19 mouse cellular contexts compared by ENCODE assay signal in genomic region chr13:100853120-100853519, GRCm38 (mm10). TPM values are rescaled to one million over a fixed set of nuclear protein-coding genes. Genes with fewer than 3 reads are reported as not detected.
A peak's percentile ranks its signal among the peaks of the same experiment; 100 is the strongest.
DNase-seq lines count a peak whose midpoint lies in the region; ATAC-seq and TF ChIP-seq lines count a peak whose summit lies in the region.
"Had no signal": no experiment of that assay in that cellular context is flagged by ENCODE, and none has a peak within 500 bp of the region (broad histone marks: within the 10 kb centered on the region; RNA-seq: fewer than 3 reads in every experiment).

No protein-coding gene starts in this region.

- no peaks in the 10 kb centered on the region for H3K27me3 ChIP-seq in kidney, postnatal 0 days (ENCODE audit: insufficient read depth, low read length)
- no peaks in the 10 kb centered on the region for H3K27me3 ChIP-seq in kidney, embryonic 15.5 days
- H3K27me3 ChIP-seq: lung, embryonic 15.5 days; stomach, embryonic 15.5 days had no signal

- no peak for DNase-seq in kidney, postnatal 0 days (ENCODE audit: low spot score)
- DNase-seq in 416B (ENCODE audit: low read depth) (peak; percentile 55), R1 (ENCODE audit: low read depth, low spot score) (peak; percentile 49)
- peak; percentile 21 to 27 for DNase-seq in B cell, adult 2 months
- DNase-seq in cerebellum, postnatal 25 days, result no peak
- DNase-seq: cerebellum, adult 11 months; gastrocnemius, postnatal 36 days; kidney, adult 9 months; thymus, postnatal 14 days had no signal

- peak; percentile 57 for TF ChIP-seq CTCF in kidney, postnatal 0 days (IDR thresholded peaks at IDR 0.05; ENCODE audit: low read depth)

- H3K4me1 ChIP-seq in kidney, postnatal 0 days (replicated peaks; ENCODE audit: insufficient read depth, low read length), result no peaks in the 10 kb centered on the region
- H3K4me1 ChIP-seq in kidney, embryonic 15.5 days, result no peaks in the 10 kb centered on the region
- H3K4me1 ChIP-seq: hindbrain, embryonic 10.5 days; lung, embryonic 15.5 days; stomach, embryonic 15.5 days had no signal

- H3K4me3 ChIP-seq in kidney, postnatal 0 days (replicated peaks; ENCODE audit: low read depth, low read length), result no peak overlapping the region
- H3K4me3 ChIP-seq in kidney, embryonic 15.5 days (replicated peaks), result no peak overlapping the region
- H3K4me3 ChIP-seq: hindbrain, embryonic 10.5 days; lung, embryonic 15.5 days; myocyte; stomach, embryonic 15.5 days had no signal

- no peak for ATAC-seq in kidney, postnatal 0 days (replicated peaks; ENCODE audit: low FRiP score, low read depth)
- ATAC-seq in kidney, embryonic 15.5 days (replicated peaks; ENCODE audit: low FRiP score), result no peak
- ATAC-seq in erythroblast, adult 5-6 weeks (replicated peaks; ENCODE audit: low FRiP score, poor library complexity, severe bottlenecking), result no peak
- ATAC-seq in granulocyte monocyte progenitor cell, adult 5-6 weeks (replicated peaks; ENCODE audit: poor library complexity, severe bottlenecking), result no peak
- ATAC-seq: activated CD4-positive, CD25-positive, alpha-beta regulatory T cell, adult 4 months had no signal

- H3K9me3 ChIP-seq in kidney, postnatal 0 days (replicated peaks; ENCODE audit: low read length), result no peaks in the 10 kb centered on the region
- no peaks in the 10 kb centered on the region for H3K9me3 ChIP-seq in kidney, embryonic 15.5 days (replicated peaks)
- H3K9me3 ChIP-seq: hindbrain, embryonic 10.5 days; lung, embryonic 15.5 days; stomach, embryonic 15.5 days had no signal

- no peaks in the 10 kb centered on the region for H3K36me3 ChIP-seq in kidney, postnatal 0 days (ENCODE audit: insufficient read depth, low read length)
- no peaks in the 10 kb centered on the region for H3K36me3 ChIP-seq in kidney, embryonic 15.5 days
- H3K36me3 ChIP-seq: G1E; hindbrain, embryonic 10.5 days; lung, embryonic 15.5 days; stomach, embryonic 15.5 days had no signal

- no peak overlapping the region for H3K4me2 ChIP-seq in kidney, postnatal 0 days (ENCODE audit: low read length)
- no peak overlapping the region for H3K4me2 ChIP-seq in kidney, embryonic 15.5 days
- H3K4me2 ChIP-seq: lung, embryonic 15.5 days; midbrain, embryonic 11.5 days; stomach, embryonic 15.5 days had no signal

- H3K27ac ChIP-seq in kidney, postnatal 0 days, result no peak overlapping the region
- H3K27ac ChIP-seq in kidney, embryonic 15.5 days, result no peak overlapping the region
- H3K27ac ChIP-seq: hindbrain, embryonic 10.5 days; lung, embryonic 15.5 days; stomach, embryonic 15.5 days had no signal

- 78% methylated on average over 3 of the region's 3 CpGs for WGBS in kidney, postnatal 0 days
- WGBS in kidney, embryonic 15.5 days, result 70% methylated on average over 3 of the region's 3 CpGs

- H3K9ac ChIP-seq in kidney, postnatal 0 days (ENCODE audit: low read depth, low read length), result no peak overlapping the region
- no peak overlapping the region for H3K9ac ChIP-seq in kidney, embryonic 15.5 days
- H3K9ac ChIP-seq: lung, embryonic 15.5 days; stomach, embryonic 15.5 days had no signal

RNA-seq across cellular contexts. Expression of gene Slc30a5, which starts 19.9 kb away (rescaled TPM):
- 53.0 and 54.5 TPM in 2 replicates for polyA plus RNA-seq in kidney, postnatal 0 days (2015; fragmentation: Nextera tagmentation; extraction: Ambion mirVana)
- polyA plus RNA-seq in kidney, embryonic 15.5 days (2015; fragmentation: Nextera tagmentation; extraction: Ambion mirVana), result 55.7 and 56.8 TPM in 2 replicates
- total RNA-seq in erythroblast, adult 5-6 weeks (2015; ENCODE audit: low replicate concordance), result 22.8 and 38.6 TPM in 2 replicates
- total RNA-seq in erythroblast, adult 5-6 weeks (2017; ENCODE audit: low replicate concordance), result 16.2 and 17.9 TPM in 2 replicates
- total RNA-seq in granulocyte monocyte progenitor cell, adult 5-6 weeks (2014; fragmentation: Nextera tagmentation), result 97.0 and 97.9 TPM in 2 replicates
- 96.8 and 111 TPM in 2 replicates for total RNA-seq in granulocyte monocyte progenitor cell, adult 5-6 weeks (2017)

Comparison
In these comparisons a context has a peak if more than half of its experiments do, and no peak if none do; other contexts are left out.
1. DNase-seq: peak in 416B (single experiment), B cell, adult 2 months (2 of 2) and R1 (single experiment); none in kidney, postnatal 0 days (single experiment) and cerebellum, postnatal 25 days (0 of 2).